Mouse (Mus musculus) brain, embryonic 14.5 days (tissue): Measurements from ENCODE around the gene Lmnb2.

ENCODE experiments used
- CTCF ChIP-seq: fragments of 200-500 bp; IDR thresholded peaks from 2 replicates; pipeline ENCODE4 v1.5.1; 2012; ENCODE audit warnings: inconsistent platforms, mild to moderate bottlenecking, moderate library complexity, borderline replicate concordance; ENCODE audit not compliant: insufficient read depth, insufficient read length; ENCODE audit errors: extremely low read depth
- POLR2A ChIP-seq: fragments of 200-500 bp; IDR thresholded peaks from 2 replicates; pipeline ENCODE4 v1.6.1; 2012; ENCODE audit warnings: mild to moderate bottlenecking, inconsistent platforms, borderline replicate concordance; ENCODE audit not compliant: poor library complexity, insufficient read depth, insufficient read length, severe bottlenecking; ENCODE audit errors: extremely low read depth

- TF ChIP-seq CTCF (no peak), POLR2A (no peak)
Observed at GRCm38 (mm10) chr10:80864446-80864845, 53.6 kb downstream of the Lmnb2 start.
